Mouse (Mus musculus) G1E (cell line): ENCODE data around the gene Ccdc144b. TPM values are rescaled to one million over a fixed set of nuclear protein-coding genes. Genes with fewer than 3 reads are reported as not detected.

Experiments
- ATAC-seq: 2 replicates; pipeline ENCODE4 v1.8.0; 2016; ENCODE audit warnings: mild to moderate bottlenecking; ENCODE audit not compliant: insufficient number of reproducible peaks, poor library complexity, low FRiP score, severe bottlenecking; ENCODE audit errors: extremely low read depth
- DNase-seq: peaks from one replicate; pipeline ENCODE4 v3.0.0; 2012; ENCODE audit warnings: low spot score
- H3K27me3 ChIP-seq: 2 replicates; pipeline ENCODE4 v1.6.1; 2012; ENCODE audit warnings: mild to moderate bottlenecking, low read length, inconsistent platforms; ENCODE audit not compliant: insufficient read depth
- H3K36me3 ChIP-seq: replicated peaks from 2 replicates; pipeline ENCODE3; 2012; ENCODE audit warnings: mild to moderate bottlenecking, inconsistent platforms
- H3K4me1 ChIP-seq: 2 replicates; pipeline ENCODE4 v1.6.1; 2012; ENCODE audit warnings: low read depth, low read length, inconsistent platforms, mixed read lengths; ENCODE audit not compliant: insufficient read depth
- H3K4me3 ChIP-seq: 2 replicates; pipeline ENCODE4 v1.5.1; 2012; ENCODE audit warnings: low read depth, mild to moderate bottlenecking, inconsistent platforms, low read length, moderate library complexity, mixed read lengths
- H3K9me3 ChIP-seq: replicated peaks from 2 replicates; pipeline ENCODE4 v1.6.1; 2012; ENCODE audit warnings: inconsistent platforms
- CTCF ChIP-seq: IDR thresholded peaks from 2 replicates; pipeline ENCODE4 v1.5.1; 2012; ENCODE audit warnings: low read depth, low read length, inconsistent platforms, mixed read lengths
- GATA1 ChIP-seq: IDR thresholded peaks from 2 replicates; pipeline ENCODE4 v1.6.1; 2012; ENCODE audit warnings: borderline replicate concordance, low read length, inconsistent platforms, mixed read lengths
- GATA2 ChIP-seq: IDR thresholded peaks from 2 replicates; pipeline ENCODE4 v1.6.1; 2012; ENCODE audit warnings: low read depth, low read length, inconsistent platforms, borderline replicate concordance
- POLR2AphosphoS5 ChIP-seq: IDR thresholded peaks from 2 replicates; pipeline ENCODE4 v1.6.1; 2012; ENCODE audit warnings: low read depth, low read length, inconsistent platforms; ENCODE audit not compliant: insufficient replicate concordance
- TAL1 ChIP-seq: conservative IDR thresholded peaks from 2 replicates; pipeline ENCODE4 v1.6.1; 2012; ENCODE audit warnings: low read depth, low read length, inconsistent platforms, mixed read lengths
- polyA plus RNA-seq: library from polyadenylated mRNA; stranded (reverse); fragments of >175 nt; gene quantifications from 2 replicates; pipeline ENCODE4 v1.2.3, GENCODE M21; 2012
- total RNA-seq, 2 experiments: library from RNA; stranded (forward) in 1 of 2; stranded (reverse) in 1 of 2; fragments of 200-1000 nt in 1 of 2; fragments of >200 nt in 1 of 2; fragmentation: Nextera tagmentation in 1 of 2; gene quantifications; 2 replicates each; pipeline ENCODE4 v1.2.3; 2014 to 2017

Ccdc144b gene
- total and polyA plus RNA-seq, 3 experiments: 0.05 TPM; not detected in 2

GRCm38 (mm10) chr3:36065843-36066651 lies 12.7 kb upstream of the Ccdc144b start, which contains the start of gene Acad9:
Acad9 (plus strand) TSS chr3:36065979.
- peaks cover 27% of the 10 kb centered on the region for H3K4me1 ChIP-seq
- H3K4me3 ChIP-seq: peak within 1 kb of the TSS; percentile 98
- TF ChIP-seq GATA2 (no peak), GATA1 (no peak), TAL1 (no peak), POLR2AphosphoS5 (no peak), CTCF (no peak)
- DNase-seq: peak; percentile 90
- peaks cover 30% of the 10 kb centered on the region for H3K36me3 ChIP-seq
- H3K27me3 ChIP-seq: no peaks in the 10 kb centered on the region
- peak; percentile 92 for ATAC-seq
- no peaks in the 10 kb centered on the region for H3K9me3 ChIP-seq

DNA sequence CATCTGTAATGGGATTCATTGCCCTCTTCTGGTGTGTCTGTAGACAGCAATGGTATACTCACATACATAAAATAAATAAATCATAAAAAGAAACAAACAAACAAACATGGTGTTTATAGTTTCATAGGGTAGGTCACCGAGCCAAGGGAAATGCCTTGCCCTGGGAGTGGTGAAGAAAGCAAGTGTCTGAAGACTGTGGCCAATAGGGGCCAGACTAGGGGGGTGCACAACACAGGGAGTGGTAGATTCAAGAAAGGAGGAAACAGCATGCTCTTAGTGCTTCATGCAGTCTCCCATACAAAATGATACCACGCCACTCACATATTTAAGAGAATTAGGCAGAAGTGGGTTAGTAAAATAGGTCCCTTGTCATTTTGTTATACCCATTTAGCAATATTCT lies 11.8 kb upstream of the Ccdc144b start:
- Histone ChIP-seq H3K4me1 (peaks cover 30% of the 10 kb centered on the region), H3K9me3 (no peaks in the 10 kb centered on the region), H3K36me3 (peaks cover 21% of the 10 kb centered on the region), H3K4me3 (peak overlapping the region; percentile 98), H3K27me3 (no peaks in the 10 kb centered on the region)
- peak; percentile 38 for DNase-seq
- TF ChIP-seq GATA1 (no peak), GATA2 (no peak), TAL1 (no peak), POLR2AphosphoS5 (no peak), CTCF (no peak)
- no peak for ATAC-seq

GRCm38 (mm10) chr3:36064592-36065061 lies 11.3 kb upstream of the Ccdc144b start:
- H3K4me1 ChIP-seq: peaks cover 33% of the 10 kb centered on the region
- H3K27me3 ChIP-seq: no peaks in the 10 kb centered on the region
- ATAC-seq (no peak), DNase-seq (no peak)
- H3K36me3 ChIP-seq: peaks cover 18% of the 10 kb centered on the region
- H3K9me3 ChIP-seq: no peaks in the 10 kb centered on the region
- no peak for TF ChIP-seq POLR2AphosphoS5
- no peak for TF ChIP-seq TAL1
- TF ChIP-seq GATA2: no peak
- TF ChIP-seq CTCF: no peak
- no peak for TF ChIP-seq GATA1
- no peak overlapping the region for H3K4me3 ChIP-seq

DNA sequence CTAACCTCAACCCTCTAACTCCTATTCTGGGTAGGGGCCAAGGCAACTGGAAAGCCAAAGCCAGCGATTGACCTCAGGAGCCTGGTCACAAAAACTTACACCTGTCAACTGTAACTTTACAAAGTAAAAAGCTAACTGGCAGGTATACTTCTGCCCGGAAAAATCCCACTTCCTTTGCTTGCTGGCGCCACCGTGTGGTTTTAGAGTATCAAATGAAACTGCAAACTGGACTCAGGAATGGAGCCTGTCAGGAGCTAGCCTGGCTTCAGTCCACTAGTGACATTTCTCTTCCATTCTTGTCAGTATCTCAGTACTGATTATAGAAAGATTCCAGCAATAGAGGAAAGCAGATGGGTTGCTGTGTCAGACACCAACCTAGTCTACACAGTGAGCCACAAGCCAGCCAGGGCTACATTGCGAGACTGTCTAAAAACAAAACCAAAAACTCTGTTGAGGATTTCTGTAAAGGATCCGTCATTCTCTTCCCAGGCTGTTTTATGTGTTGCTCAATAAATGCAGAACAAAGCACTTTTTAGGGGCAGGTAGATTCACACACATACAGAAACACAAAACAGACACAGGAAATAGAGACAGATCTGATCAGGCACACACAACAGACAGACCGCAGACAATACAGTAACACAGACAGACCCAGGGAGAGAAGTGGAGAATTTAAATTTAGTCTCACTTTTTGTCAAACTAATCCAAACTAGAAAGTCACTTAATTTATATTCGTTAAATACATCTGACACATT lies 6.9 kb upstream of the Ccdc144b start:
- peak; percentile 21; the same call in 1 of the 2 replicates for TF ChIP-seq CTCF
- TF ChIP-seq TAL1: no peak
- DNase-seq (no peak), ATAC-seq (peak; percentile 49)
- H3K9me3 ChIP-seq: no peaks in the 10 kb centered on the region
- peaks cover 3% of the 10 kb centered on the region; the same call in 1 of the 2 replicates for H3K27me3 ChIP-seq
- peaks cover 13% of the 10 kb centered on the region for H3K4me1 ChIP-seq
- no peak overlapping the region for H3K4me3 ChIP-seq
- no peaks in the 10 kb centered on the region for H3K36me3 ChIP-seq

DNA sequence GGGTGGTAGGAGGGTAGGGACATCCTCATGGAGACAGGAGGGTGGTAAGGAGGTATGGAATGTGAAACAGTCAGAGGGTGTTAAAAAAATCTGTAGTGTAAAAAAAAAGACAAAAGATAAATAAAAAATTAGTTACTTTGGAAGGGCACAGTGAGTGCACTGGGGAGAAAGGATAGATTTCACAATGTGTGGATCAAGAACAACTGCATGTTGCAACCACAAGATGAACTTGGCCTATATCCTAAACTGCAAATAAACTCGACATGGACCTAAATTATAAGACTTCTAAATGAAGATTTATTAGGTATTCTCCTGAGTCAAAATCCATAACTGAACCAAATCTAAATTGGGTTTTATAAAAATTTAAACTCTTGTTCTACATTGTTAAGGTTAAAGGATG lies 4.2 kb downstream of the Ccdc144b start:
- no peak overlapping the region for H3K4me3 ChIP-seq
- ATAC-seq: no peak
- H3K9me3 ChIP-seq: no peaks in the 10 kb centered on the region
- no peaks in the 10 kb centered on the region for H3K4me1 ChIP-seq
- no peak for DNase-seq
- TF ChIP-seq GATA1 (no peak), POLR2AphosphoS5 (no peak), TAL1 (no peak), CTCF (no peak), GATA2 (no peak)
- H3K27me3 ChIP-seq: peaks cover 9% of the 10 kb centered on the region
- no peaks in the 10 kb centered on the region for H3K36me3 ChIP-seq

DNA sequence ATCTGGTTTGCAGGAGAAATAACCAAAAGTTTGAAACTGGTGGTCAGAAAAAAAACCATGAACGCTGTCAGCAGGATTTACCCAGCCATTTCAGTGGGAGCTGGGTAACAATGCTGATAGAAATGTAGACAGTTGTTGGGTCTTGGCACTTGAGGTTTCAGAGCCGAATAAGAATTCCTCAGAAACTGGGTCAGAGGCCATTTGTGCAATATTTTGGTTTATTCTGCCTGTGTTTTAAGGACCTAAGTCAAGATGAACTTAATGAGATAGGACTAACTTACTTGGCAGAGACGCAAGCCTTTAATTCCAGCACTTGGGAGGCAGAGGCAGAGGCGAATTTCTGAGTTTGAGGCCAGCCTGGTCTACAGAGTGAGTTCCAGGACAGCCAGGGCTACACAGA lies 8.3 kb downstream of the Ccdc144b start:
- no peak for DNase-seq
- H3K4me1 ChIP-seq: no peaks in the 10 kb centered on the region
- ATAC-seq: no peak
- peaks cover 6% of the 10 kb centered on the region for H3K27me3 ChIP-seq
- H3K4me3 ChIP-seq: no peak overlapping the region
- H3K9me3 ChIP-seq: no peaks in the 10 kb centered on the region
- no peak for TF ChIP-seq TAL1
- no peak for TF ChIP-seq POLR2AphosphoS5
- TF ChIP-seq CTCF: no peak
- TF ChIP-seq GATA1: no peak
- TF ChIP-seq GATA2: no peak
- H3K36me3 ChIP-seq: no peaks in the 10 kb centered on the region
